Mouse (Mus musculus) stomach, embryonic 15.5 days (tissue): ENCODE data around the gene Cd248. TPM values are rescaled to one million over a fixed set of nuclear protein-coding genes. Genes with fewer than 3 reads are reported as not detected.

Source experiments
- ATAC-seq: fragments of 200-750 bp; cut with Nextera tagmentation; 2 replicates; pipeline ENCODE4 v1.8.0; 2017; ENCODE audit warnings: low read depth, moderate number of reproducible peaks, moderate TSS enrichment; ENCODE audit not compliant: insufficient read depth, low FRiP score
- H3K27ac ChIP-seq: fragments of 300-500 bp; sonication (generic); 2 replicates; pipeline ENCODE4 v1.5.1; 2015; ENCODE audit warnings: mild to moderate bottlenecking, inconsistent platforms
- H3K27me3 ChIP-seq: fragments of 300-500 bp; sonication (generic); replicated peaks from 2 replicates; pipeline ENCODE4 v1.6.1; 2015; ENCODE audit warnings: inconsistent platforms
- H3K36me3 ChIP-seq: fragments of 300-500 bp; sonication (generic); 2 replicates; pipeline ENCODE4 v1.6.1; 2015; ENCODE audit warnings: inconsistent platforms
- H3K4me1 ChIP-seq: fragments of 300-500 bp; sonication (generic); 2 replicates; pipeline ENCODE4 v1.6.1; 2015; ENCODE audit warnings: inconsistent platforms
- H3K4me2 ChIP-seq: fragments of 300-500 bp; sonication (generic); 2 replicates; pipeline ENCODE4 v1.6.1; 2015; ENCODE audit warnings: mild to moderate bottlenecking, inconsistent platforms
- H3K4me3 ChIP-seq: fragments of 300-500 bp; sonication (generic); replicated peaks from 2 replicates; pipeline ENCODE4 v1.5.1; 2015; ENCODE audit warnings: inconsistent platforms
- H3K9ac ChIP-seq: fragments of 300-500 bp; sonication (generic); 2 replicates; pipeline ENCODE4 v1.6.1; 2015; ENCODE audit warnings: inconsistent platforms
- H3K9me3 ChIP-seq: fragments of 300-500 bp; sonication (generic); 2 replicates; pipeline ENCODE4 v1.6.1; 2016; ENCODE audit warnings: inconsistent platforms
- WGBS: fragments of 180-500 bp; shearing (Covaris S2); methylation state at CpG from one replicate; pipeline ENCODE4 v1.1.7; 2015; 5-methylcytosine and 5-hydroxymethylcytosine counted together
- polyA plus RNA-seq: library from polyadenylated mRNA; unstranded; fragments of >200 nt; fragmentation: Nextera tagmentation; extraction: Ambion mirVana; gene quantifications from 2 replicates; pipeline ENCODE4 v1.2.1, GENCODE M21; 2015

Cd248 gene
- 58.4 and 68.3 TPM in 2 replicates for polyA plus RNA-seq

- peak within 1 kb of the TSS; percentile 79 for H3K4me2 ChIP-seq
- H3K9me3 ChIP-seq = no peaks in the 10 kb centered on the region
- H3K4me3 ChIP-seq = peak within 1 kb of the TSS; percentile 58
- ATAC-seq = peak; percentile 60; the same call in 1 of the 2 replicates
- WGBS = 1% methylated on average over 54 of the region's 56 CpGs
- peaks cover 52% of the 10 kb centered on the region for H3K4me1 ChIP-seq
- peak within 1 kb of the TSS; percentile 64 for H3K9ac ChIP-seq
- H3K27ac ChIP-seq = peak within 1 kb of the TSS; percentile 93
- no peaks in the 10 kb centered on the region for H3K36me3 ChIP-seq
- H3K27me3 ChIP-seq = peaks cover 5% of the 10 kb centered on the region; the same call in 1 of the 2 replicates
Observed at GRCm38 (mm10) chr19:5067867-5068569, at the start of gene Cd248. Cd248 (plus strand) TSS chr19:5068078.

GRCm38 (mm10) chr19:5018191-5018590 is 49.7 kb upstream of the Cd248 start:
- WGBS = 75% methylated on average over 3 of the region's 3 CpGs
- Histone ChIP-seq H3K36me3 (no peaks in the 10 kb centered on the region), H3K27me3 (no peaks in the 10 kb centered on the region), H3K4me3 (no peak overlapping the region), H3K9ac (no peak overlapping the region), H3K27ac (no peak overlapping the region), H3K4me1 (no peaks in the 10 kb centered on the region), H3K9me3 (no peaks in the 10 kb centered on the region), H3K4me2 (no peak overlapping the region)
- no peak for ATAC-seq

- 78% methylated on average over 2 of the region's 2 CpGs for WGBS
- Histone ChIP-seq H3K4me2 (no peak overlapping the region), H3K27me3 (no peaks in the 10 kb centered on the region), H3K36me3 (no peaks in the 10 kb centered on the region), H3K4me1 (peaks cover 8% of the 10 kb centered on the region; the same call in 1 of the 2 replicates), H3K27ac (no peak overlapping the region), H3K9ac (no peak overlapping the region), H3K9me3 (no peaks in the 10 kb centered on the region), H3K4me3 (no peak overlapping the region)
- no peak for ATAC-seq
Observed at GRCm38 (mm10) chr19:5021416-5021815, 46.5 kb upstream of the Cd248 start.

- Histone ChIP-seq H3K27me3 (no peaks in the 10 kb centered on the region), H3K27ac (peak within 1 kb of the TSS; percentile 74), H3K4me3 (peak within 1 kb of the TSS; percentile 72), H3K4me1 (peaks cover 8% of the 10 kb centered on the region; the same call in 1 of the 2 replicates), H3K9ac (peak within 1 kb of the TSS; percentile 57), H3K36me3 (no peaks in the 10 kb centered on the region; the same call in 1 of the 2 replicates), H3K9me3 (no peaks in the 10 kb centered on the region), H3K4me2 (peak within 1 kb of the TSS; percentile 95)
- peak; percentile 96 for ATAC-seq
- WGBS = under 1% methylated on average over 59 of the region's 62 CpGs
Observed at GRCm38 (mm10) chr19:5023621-5024479, 44.0 kb upstream of the Cd248 start, which contains the start of gene Slc29a2. Slc29a2 (plus strand) TSS chr19:5023860.

- ATAC-seq = no peak
- Histone ChIP-seq H3K27me3 (no peaks in the 10 kb centered on the region), H3K9me3 (no peaks in the 10 kb centered on the region), H3K4me2 (no peak overlapping the region), H3K36me3 (no peaks in the 10 kb centered on the region; the same call in 1 of the 2 replicates), H3K9ac (no peak overlapping the region), H3K4me1 (peaks cover 8% of the 10 kb centered on the region; the same call in 1 of the 2 replicates), H3K4me3 (no peak overlapping the region), H3K27ac (no peak overlapping the region)
- 89% methylated on average over 8 of the region's 8 CpGs for WGBS
Observed at GRCm38 (mm10) chr19:5026111-5026510, 41.8 kb upstream of the Cd248 start.

GRCm38 (mm10) chr19:5032686-5033085 is 35.2 kb upstream of the Cd248 start:
- Histone ChIP-seq H3K27ac (no peak overlapping the region), H3K36me3 (no peaks in the 10 kb centered on the region; the same call in 1 of the 2 replicates)

GRCm38 (mm10) chr19:5036577-5036976 is 31.3 kb upstream of the Cd248 start:
- no peak overlapping the region for H3K4me2 ChIP-seq

More at GRCm38 (mm10) chr19:5032686-5033085, 35.2 kb upstream of the Cd248 start:
- Histone ChIP-seq H3K4me2 (no peak overlapping the region), H3K9me3 (no peaks in the 10 kb centered on the region), H3K9ac (no peak overlapping the region), H3K27me3 (no peaks in the 10 kb centered on the region), H3K4me1 (0 out of 2 replicates have a peak, but pooled peaks cover 2% of the 10 kb centered on the region), H3K4me3 (no peak overlapping the region)
- no peak for ATAC-seq
- 75% methylated on average over 3 of the region's 3 CpGs for WGBS

GRCm38 (mm10) chr19:5037678-5038571 is 30.0 kb upstream of the Cd248 start:
- ATAC-seq = peak; percentile 33; the same call in 1 of the 2 replicates

More at GRCm38 (mm10) chr19:5036577-5036976, 31.3 kb upstream of the Cd248 start:
- H3K4me1 ChIP-seq = peaks cover 21% of the 10 kb centered on the region
- WGBS = 82% methylated on average over 4 of the region's 4 CpGs
- H3K27ac ChIP-seq = no peak overlapping the region
- H3K9ac ChIP-seq = no peak overlapping the region
- H3K4me3 ChIP-seq = no peak overlapping the region
- ATAC-seq = no peak
- no peaks in the 10 kb centered on the region for H3K27me3 ChIP-seq
- H3K9me3 ChIP-seq = no peaks in the 10 kb centered on the region
- no peaks in the 10 kb centered on the region for H3K36me3 ChIP-seq

GRCm38 (mm10) chr19:5038709-5039156 is 29.1 kb upstream of the Cd248 start, which contains the start of the genes B4gat1 and AC124502.3:
B4gat1 (plus strand) TSS chr19:5038826.
AC124502.3 (plus strand) TSS chr19:5038891.
- ATAC-seq = peak; percentile 87
- H3K4me3 ChIP-seq = peak within 1 kb of the TSS; percentile 64
- peak within 1 kb of the TSS; percentile 98 for H3K4me2 ChIP-seq
- H3K36me3 ChIP-seq = no peaks in the 10 kb centered on the region
- peak within 1 kb of the TSS; percentile 88 for H3K9ac ChIP-seq
- H3K27ac ChIP-seq = peak within 1 kb of the TSS; percentile 82
- H3K9me3 ChIP-seq = no peaks in the 10 kb centered on the region
- no peaks in the 10 kb centered on the region for H3K27me3 ChIP-seq
- peaks cover 29% of the 10 kb centered on the region for H3K4me1 ChIP-seq
- under 1% methylated on average over 44 of the region's 44 CpGs for WGBS

More at GRCm38 (mm10) chr19:5037678-5038571, 30.0 kb upstream of the Cd248 start:
- H3K4me1 ChIP-seq = peaks cover 28% of the 10 kb centered on the region
- no peaks in the 10 kb centered on the region for H3K27me3 ChIP-seq
- H3K4me3 ChIP-seq = peak overlapping the region; percentile 64
- H3K4me2 ChIP-seq = peak overlapping the region; percentile 98
- H3K36me3 ChIP-seq = no peaks in the 10 kb centered on the region
- no peaks in the 10 kb centered on the region for H3K9me3 ChIP-seq
- H3K27ac ChIP-seq = peak overlapping the region; percentile 82
- 3% methylated on average over 32 of the region's 32 CpGs for WGBS
- H3K9ac ChIP-seq = peak overlapping the region; percentile 88

- H3K4me2 ChIP-seq = peak overlapping the region; percentile 98
- WGBS = 14% methylated on average over 41 of the region's 41 CpGs
- peak overlapping the region; percentile 64 for H3K4me3 ChIP-seq
- H3K36me3 ChIP-seq = no peaks in the 10 kb centered on the region
- peak overlapping the region; percentile 88 for H3K9ac ChIP-seq
- no peaks in the 10 kb centered on the region for H3K9me3 ChIP-seq
- no peaks in the 10 kb centered on the region for H3K27me3 ChIP-seq
- peak overlapping the region; percentile 82; the same call in 1 of the 2 replicates for H3K27ac ChIP-seq
- ATAC-seq = 0 out of 2 replicates have a peak, but pooled peaks have one; percentile 1
- peaks cover 29% of the 10 kb centered on the region for H3K4me1 ChIP-seq
Observed at GRCm38 (mm10) chr19:5039301-5040114, 28.4 kb upstream of the Cd248 start.
